Mouse (Mus musculus) left cerebral cortex, adult 8-10 months (tissue): ENCODE results near the gene Ep300. TPM values are rescaled to one million over a fixed set of nuclear protein-coding genes. Genes with fewer than 3 reads are reported as not detected.

Experiments used
- DNase-seq, 2 experiments: peaks; one replicate each; pipeline ENCODE4 v3.0.0; 2022; ENCODE audit warnings: low spot score in 2 of 2
- total RNA-seq, 4 experiments: library from RNA; stranded (reverse); gene quantifications; 2 replicates each; pipeline ENCODE4 v1.2.4; 2022

Ep300 gene
- total RNA-seq, result 10 to 100 TPM; 59.1 to 78.3 (median 67.4) TPM

DNA sequence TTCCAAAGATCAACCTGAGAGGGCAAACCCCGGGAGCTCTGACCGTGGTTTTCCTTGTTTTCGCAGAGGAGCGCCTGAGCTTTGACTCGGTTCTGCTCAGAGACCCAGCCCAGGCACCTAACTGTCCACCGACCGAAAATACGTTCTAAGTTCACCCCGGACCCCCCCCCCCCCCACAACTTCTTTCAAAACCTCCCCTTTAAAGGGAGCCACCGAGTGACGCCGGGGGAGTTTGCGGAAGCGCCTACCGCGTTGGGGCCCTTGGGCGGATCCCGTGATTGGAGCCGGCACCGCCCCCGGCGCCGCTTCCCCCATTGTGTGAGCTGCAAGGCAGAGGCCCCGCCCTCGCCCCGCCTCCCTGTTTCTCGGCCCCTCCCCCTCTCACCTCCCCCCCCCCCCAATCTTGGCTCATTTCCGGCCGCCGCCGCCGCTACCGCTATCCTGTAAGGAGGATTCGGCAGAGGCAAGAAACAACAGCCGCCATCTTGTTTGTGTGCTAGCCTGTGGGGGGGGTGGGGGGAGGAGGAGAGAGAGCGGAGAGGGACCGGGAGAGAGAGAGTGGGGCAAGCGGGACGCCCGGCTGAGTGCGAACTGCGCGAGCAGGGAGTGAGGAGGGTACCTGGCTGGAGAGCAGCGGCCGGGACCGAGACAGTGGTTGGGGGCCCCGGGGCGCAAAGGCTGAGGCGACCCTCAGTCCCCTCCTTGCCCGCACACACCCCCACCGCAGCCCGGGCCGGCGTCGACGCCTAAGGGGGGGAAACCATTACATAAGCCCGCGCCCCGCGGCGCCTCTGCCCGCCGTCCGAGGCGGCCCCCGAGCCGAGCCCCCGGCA, at the start of gene Ep300:
Gene Ep300 (plus strand): TSS at position 439 of the 833 bp plus-strand sequence.
- peak; percentile 78 to 96 for DNase-seq

DNA sequence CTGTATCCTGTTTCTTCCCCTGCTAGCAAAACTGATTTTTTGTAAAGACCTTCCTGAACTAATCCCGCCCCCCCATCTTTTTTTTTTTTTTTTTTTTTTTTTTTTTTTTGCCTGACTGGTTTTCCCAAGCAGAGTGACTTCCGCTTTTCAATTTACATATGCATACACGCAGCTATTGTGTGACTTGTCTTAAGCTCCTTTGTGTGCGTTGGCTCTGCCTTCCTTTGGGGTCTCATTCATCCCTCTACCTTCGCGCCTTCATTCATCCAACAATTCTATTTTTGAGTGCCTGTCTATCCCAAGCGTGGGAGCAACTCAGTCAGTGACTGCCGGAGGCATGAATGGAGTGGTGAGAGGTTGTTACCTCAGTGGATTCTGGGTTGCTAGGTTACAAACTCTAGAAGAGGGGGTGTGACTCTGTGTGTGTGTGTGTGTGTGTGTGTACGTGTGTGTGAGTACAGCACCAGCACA, 49.2 kb upstream of the Ep300 start:
- peak in 1 of 2 experiments; percentile 73 for DNase-seq

DNA sequence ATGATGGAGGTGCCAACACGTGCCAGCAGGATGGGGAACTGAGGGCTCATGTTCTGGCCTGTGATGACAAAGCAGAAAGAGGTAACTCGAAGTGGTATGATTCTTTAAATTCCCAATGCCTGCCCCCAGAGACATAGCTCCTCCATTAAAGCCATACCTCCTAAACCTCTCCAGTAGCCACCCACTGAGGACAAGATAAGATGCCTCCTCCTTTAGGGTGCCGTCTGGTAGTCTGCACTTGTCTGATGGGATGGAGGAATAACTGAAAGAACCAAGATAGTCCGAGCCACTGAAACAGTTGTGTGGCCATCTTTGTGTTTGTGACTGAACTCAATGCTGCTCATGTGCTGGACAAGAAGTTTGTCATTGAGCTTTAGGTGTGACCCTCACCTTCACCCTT, 47.0 kb upstream of the Ep300 start:
- DNase-seq, result no peak

DNA sequence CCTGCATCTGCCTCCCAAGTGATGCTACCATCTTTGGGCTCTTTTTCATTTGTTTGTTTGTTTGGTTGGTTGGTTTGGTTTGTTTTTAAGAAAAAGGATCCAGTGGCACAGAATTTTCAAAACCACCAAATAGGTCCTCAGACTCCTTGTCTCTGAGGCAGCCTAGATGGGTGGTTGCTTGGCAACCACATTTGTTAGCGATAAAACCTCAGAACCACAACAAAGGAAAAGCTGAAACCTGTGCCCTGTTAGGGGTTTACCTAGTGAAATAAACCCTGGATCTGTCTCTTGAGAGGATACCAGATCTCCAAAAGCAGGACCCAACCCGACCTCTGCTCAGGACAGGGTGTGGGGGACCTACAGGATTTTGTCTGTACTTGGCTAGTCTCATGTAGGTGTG, 45.6 kb upstream of the Ep300 start:
- DNase-seq, result no peak

DNA sequence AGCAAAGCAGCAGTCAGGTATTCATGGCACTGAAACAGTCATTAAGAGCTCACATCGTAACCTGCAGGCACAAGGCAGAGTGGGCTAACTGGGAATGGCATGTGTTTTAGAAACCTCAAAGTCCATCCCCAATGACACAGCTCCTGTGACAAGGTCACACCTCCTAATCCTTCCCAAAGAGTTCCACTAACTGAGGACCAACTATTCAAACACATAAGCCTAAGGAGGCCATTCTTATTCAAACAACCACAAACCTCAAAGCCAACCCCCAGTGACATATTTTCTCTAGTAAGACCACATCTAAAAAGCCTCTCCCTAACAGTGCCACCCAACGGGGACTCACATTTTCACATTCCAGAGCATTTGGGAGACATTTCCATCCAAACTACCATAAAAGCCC, 40.2 kb upstream of the Ep300 start:
- no peak for DNase-seq

DNA sequence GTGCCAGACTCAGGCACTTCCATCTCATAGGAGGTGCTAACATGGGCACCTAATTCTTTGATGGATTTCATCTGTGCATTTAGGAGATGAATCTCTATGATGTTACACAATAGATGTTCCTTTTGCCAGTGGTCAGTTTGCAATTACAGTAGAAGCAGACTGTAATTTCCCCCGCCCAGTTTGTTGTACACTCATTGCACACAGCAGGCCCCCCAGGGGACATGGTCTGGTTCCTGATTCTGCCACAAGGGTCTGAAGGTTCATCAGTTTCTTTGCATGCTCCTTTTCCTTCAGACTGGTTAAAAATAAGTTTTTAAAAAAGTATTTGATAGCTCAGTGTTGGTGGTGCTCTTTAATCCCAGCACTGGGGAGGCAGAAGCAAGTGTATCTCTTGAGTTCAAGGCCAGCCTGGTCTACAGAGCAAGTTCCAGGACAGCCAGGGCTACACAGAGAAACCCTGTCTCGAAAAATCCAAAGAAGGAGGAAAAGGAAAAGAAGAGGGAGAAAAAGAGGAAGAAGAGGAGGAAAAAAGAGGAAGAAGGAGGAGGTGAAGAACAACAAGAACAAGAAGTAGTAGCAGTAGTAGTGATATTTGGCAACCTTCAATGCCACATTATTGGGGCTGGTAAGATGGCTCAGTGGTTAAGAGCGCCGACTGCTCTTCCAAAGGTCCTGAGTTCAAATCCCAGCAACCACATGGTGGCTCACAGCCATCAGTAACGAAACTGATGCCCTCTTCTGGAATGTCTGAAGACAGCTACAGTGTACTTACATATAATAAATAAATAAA, 39.6 kb upstream of the Ep300 start:
- DNase-seq, result no peak

DNA sequence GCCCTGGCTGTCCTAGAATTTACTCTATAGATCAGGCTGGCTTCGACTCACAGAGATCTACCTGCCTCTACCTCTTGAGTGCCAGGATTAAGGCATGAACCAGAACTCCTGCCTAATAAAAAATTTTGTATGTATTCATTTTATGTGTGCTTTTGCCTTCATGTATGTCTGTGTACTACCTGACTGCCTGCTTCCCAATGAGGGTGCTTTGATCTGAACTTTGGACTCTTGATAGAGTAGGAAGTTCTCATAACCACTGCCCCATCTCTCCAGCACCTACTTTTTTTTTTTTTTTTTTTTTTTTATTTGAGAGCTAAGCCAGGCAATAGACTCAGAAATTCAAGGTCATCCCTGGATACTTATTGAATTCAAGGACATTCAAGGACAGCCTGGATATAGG, 31.7 kb upstream of the Ep300 start:
- no peak for DNase-seq

DNA sequence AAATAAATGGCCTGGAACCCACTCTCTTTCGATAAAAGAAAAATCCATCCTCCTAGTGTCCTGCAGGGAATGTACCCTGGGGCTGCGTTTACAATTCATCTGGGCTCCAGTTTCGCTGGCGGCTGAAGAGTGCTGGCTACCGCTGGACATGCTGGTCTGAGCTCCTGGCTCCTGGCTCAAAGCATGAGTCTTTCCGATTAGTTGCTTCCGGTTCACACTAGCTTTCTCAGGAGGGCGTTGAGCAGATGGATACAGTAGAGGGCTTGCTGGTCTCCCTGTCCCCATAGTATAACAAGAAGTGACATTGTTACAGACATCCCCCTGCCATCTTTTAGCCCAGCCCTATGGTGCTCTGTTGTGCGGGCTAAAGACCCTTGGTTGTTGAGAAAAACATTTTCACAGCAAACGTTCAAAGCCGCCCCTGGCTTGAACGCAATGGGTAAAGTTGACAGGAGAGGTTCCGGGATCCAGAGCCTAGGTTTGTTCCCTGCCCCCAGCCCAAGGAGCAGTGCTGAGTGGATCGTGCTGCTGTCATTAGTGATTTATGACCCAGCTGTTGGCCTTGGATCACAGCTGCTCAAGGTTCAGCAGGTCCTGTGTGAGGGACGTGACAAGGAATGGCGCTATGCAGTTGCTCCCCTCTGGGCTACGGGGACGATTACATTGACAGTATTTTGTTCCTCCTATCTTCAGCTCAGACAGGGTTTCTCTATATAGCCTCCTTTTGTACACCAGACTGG, 30.4 kb upstream of the Ep300 start:
- DNase-seq, result no peak

DNA sequence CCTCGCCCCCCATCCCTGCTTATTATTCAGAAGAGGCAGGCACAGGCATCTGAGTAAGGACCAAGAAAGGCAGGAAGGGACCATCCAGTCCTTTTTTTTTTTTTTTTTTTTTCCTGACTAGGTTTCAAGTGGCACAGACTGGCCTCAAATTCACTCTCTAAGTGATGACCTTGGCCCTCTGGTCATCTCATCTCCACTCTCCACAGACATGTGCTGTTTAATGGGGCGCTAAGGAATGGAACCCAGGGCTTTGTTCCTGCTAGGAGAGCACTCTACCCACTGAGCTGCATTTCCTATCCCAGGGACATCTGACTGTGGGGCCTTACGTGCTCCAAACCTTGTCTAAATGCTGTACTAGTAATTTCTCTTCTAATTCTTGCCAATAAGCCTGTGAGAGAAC, 29.2 kb upstream of the Ep300 start:
- no peak for DNase-seq

DNA sequence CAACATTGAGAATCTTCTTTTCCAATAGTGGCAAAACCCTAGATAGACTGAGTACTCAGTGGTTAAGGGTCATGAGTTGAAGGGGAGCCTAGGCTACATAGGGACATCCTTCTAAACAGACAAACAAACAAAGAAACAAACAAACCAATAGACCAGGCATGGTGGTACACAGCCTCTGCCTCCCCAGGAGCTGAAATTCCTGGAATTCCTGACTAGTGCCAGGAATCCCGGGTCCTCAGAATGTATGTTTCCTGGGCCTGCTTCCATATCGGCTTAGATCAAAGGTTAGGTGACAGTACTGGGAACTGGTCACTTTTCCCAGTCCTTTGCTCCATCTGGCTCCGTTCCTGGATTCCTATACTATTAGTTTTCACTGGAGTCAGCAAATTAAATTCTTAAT, 23.6 kb upstream of the Ep300 start:
- no peak for DNase-seq

DNA sequence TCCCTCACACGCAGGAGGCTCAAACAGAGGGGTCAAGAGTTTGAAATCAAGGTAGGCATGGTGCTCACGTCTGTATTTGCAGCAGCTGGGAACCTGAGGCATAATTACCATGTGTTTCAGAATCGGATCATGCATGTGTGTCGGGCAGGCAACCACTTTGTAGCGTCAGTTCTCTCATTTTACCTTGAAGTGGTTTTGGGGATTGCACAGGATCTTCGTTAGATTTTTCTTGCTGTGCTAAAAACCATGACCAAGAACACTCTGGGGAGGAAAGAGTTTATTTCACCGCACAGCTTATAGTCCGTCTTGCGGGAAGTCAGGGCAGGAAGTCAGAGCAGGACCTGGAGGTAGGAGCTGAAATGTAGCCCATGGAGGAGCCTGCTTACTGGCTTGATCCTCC, 23.2 kb upstream of the Ep300 start:
- no peak for DNase-seq

DNA sequence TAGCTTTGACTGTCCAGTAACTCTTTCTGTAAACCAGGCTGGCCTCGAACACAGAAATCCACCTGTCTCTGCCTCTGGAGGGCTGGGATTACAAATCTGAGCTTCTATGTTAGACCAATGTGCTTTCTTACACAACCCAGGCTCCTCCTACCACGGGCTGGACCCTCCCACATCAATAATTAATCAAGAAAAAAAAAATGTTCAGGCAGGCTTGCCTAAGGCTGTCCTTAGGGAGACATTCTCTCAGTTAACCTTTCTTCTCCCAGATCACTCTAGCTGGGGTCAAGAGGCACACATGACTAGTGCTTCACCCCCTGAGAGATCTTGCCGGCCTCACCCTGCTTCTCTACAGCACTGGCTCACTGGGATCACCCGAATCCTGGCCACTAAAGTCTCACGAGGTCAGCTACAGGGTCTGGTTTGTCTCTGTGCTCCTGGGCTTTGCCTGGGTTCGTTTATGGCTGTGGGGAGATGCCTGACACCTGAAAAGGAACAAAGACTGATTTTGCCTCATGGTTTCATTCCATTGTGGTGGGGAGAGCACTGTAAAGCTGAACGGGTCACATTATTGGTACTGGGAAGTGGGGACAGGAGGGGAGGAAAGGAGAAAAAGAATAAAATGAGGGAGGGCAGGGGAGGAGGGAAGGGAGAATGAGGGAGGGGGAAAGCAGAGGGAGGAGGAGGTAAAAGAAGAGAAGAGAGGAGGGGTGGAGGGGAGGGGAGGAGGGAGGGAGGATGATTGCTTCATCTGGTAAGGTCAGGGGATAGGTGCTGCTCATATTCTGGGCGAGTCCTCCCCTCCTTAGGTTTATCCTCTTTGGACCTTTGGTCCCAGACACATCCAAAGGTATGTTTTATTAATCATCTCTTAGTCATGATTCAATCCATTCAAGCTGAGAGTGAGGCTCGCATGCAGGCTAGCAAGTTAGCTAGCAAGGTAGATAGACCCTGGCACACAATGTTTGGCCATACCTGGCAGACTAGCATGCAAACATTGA, 22.4 kb upstream of the Ep300 start:
- no peak for DNase-seq

DNA sequence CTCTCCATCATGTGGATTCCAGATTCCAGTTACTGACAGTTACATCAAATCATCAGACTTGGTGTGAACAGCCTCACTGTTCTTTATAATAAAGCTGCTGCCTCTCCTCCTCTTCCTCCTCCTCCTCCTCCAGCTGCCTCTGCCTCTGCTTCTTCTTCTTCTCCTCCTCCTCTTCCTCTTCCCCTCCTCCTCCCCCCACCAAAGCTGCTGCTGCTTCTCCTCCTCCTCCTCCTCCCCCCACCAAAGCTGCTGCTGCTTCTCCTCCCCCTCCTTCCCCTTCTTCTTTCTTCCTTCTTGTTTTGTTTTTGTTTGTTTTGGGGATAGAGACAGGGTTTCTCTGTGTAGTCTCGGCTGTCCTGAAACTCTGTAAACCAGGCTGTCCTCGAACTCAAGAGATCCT, 17.1 kb upstream of the Ep300 start:
- DNase-seq, result no peak

DNA sequence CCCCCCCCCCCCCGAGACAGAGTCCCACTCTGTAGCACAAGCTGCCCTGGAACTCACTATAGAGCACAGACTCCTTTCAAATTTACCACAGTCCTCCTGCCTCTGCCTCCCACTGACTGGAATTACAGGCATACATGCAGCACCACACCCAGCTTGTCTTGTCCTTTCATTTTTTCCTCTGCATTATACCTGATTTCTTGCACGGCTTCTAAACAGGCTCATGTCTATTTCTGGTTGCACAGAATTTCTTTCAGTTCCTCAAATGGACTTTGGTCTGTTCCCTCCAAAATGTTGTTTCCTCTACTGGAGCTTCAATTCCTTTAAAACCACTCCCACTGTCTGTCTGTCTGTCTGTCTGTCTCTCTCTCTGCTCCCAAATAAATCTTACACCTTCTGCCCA, 16.6 kb upstream of the Ep300 start:
- no peak for DNase-seq

DNA sequence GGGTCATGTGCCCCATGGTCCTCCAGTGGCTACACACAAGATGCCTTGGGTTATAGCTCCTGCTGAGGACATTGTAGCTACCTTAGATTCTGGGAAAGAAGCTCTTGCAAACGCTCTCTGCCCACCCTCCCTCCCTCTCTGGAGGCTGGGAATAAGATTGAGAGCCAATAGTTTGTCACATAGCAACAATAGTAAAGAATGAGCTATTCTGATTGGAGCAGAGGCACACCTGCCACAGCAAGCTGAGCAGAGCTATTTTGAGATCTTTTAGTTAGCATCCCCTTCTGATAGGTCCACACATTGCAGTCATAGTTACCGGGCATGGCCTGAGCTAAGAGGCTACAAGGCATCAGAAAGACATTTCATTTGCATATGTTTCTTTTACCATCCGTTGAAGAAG, 8.2 kb upstream of the Ep300 start:
- peak in 1 of 2 experiments; percentile 12 for DNase-seq

DNA sequence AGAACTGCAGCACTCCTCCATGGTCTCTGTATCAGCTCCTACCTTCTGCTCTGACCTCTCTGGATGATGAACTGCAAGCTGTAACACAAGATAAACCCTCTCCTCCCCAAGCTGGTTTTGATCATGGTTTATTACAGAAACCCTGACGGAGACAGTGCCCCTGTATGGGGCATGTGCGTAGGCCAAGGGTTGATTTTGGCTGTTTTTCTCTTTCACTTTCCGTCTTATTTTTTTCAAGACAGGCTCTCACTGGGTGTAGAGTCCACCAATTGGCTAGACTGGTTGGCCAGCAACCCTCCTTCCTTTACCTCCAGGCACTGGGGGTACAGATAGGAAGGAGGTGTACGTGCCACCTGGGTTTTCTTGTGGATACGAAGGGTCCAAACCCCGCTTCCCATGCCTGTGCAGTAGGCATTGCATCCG, 7.4 kb upstream of the Ep300 start:
- DNase-seq, result no peak

DNA sequence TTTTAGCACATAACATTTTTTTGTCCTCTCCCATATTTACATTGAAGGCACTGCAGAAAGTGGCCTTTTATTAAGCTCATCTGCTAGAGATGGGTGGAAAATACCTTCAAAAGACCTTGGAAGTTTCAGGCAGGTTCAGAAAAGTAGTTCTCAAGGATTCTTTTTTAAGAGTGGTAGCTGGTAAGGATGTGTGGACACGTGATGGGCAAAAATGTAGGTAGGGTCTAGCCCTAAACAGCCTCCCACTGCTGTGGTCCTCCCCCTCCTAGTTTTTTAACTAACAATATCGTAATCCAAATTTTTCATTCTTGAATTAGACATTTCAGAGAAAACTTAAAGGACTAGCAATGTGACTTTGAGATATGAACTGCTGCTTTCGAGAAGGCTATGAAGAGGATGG, 685 bp upstream of the Ep300 start:
- no peak for DNase-seq

DNA sequence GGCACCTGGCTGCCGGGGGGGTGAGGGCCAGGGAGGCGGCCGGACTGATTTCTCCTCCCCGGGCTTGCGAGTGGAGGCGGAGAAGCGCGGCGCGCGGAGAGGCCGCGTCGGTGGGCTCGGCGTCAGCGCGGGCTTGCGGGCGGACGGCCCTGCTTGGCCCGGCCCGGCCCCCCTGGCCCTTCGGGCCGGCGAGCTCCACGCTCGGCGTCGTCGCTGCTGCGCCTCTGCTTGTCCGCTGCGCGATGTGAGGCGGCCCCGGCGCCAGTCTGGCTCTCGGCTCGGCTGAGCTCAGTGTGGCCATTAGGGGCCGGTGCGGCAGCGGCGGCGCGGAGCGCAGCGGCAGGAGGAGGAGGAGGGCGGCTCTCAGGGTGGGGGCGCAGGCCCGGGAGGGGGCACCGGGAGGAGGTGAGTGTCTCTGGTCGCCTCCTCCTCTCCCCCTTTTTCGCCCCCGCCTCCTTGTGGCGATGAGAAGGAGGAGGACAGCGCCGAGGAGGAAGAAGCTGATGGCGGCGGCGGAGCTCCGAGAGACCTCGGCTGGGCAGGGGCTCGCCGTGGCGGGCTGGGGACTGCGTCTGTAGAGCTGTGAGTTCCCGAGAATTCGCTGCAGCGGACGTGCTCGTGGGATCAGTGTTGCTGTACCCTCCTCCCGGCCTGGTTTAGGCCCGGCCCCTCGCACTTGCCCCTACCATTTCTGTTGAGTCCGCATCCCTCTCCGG, 753 bp downstream of the Ep300 start:
- peak; percentile 64 to 81 for DNase-seq

DNA sequence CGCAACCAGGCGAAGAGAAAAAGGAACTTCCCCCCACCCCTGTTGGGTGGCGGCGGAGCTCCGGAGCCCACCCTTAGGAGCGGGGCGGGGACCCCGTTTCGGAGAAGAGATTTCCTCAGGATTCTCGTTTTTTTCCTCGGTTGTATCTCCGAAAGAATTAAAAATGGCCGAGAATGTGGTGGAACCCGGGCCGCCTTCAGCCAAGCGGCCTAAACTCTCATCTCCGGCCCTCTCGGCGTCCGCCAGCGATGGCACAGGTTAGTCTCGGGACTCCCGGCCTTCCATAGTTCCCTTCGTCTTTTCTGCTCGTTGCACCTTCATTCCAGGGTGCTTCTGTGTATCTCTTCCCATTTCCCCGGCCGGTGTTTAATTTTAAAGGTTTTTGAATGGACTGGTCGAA, 1.3 kb downstream of the Ep300 start:
- DNase-seq, result peak in 1 of 2 experiments; percentile 32

DNA sequence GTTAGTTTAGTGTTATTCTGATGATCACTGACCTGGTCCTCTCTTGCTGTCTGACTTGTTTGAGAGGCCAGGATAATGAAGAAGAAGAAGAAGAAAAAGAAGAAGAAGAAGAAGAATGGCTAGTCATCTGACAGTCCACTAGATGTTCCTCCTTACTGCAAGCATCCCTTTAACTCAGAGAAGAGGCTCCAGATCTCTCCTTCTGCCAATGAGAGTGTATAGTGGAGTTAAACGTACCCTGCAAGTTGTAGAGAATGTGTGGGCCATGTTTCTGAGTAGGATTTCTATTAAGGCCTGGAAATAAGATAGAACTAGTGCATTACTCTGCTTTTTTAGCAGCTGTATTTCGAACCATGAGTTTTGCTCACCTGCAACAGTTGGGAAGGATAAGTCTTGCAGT, 2.5 kb downstream of the Ep300 start:
- DNase-seq, result no peak
